Mouse (Mus musculus) embryonic facial prominence, embryonic 12.5 days (tissue): ENCODE data around the gene P4hb. TPM values are rescaled to one million over a fixed set of nuclear protein-coding genes. Genes with fewer than 3 reads are reported as not detected.
"Not testable (repeated sequence)": the region's sequence is repeated elsewhere in the genome, so short reads cannot be mapped to it uniquely, and the experiment has no call there.

ENCODE experiments used
- ATAC-seq: fragments of 200-750 bp; cut with Nextera tagmentation; 2 replicates; pipeline ENCODE4 v1.8.0; 2017; ENCODE audit not compliant: insufficient number of reproducible peaks, insufficient read depth, low FRiP score, low TSS enrichment
- H3K27ac ChIP-seq: fragments of 300-500 bp; sonication (generic); 2 replicates; pipeline ENCODE4 v1.5.1; 2016; ENCODE audit warnings: mild to moderate bottlenecking
- H3K27me3 ChIP-seq: fragments of 300-500 bp; sonication (generic); 2 replicates; pipeline ENCODE4 v1.6.1; 2016; ENCODE audit warnings: mild to moderate bottlenecking, moderate library complexity
- H3K36me3 ChIP-seq: fragments of 300-500 bp; sonication (generic); 2 replicates; pipeline ENCODE4 v1.6.1; 2016; ENCODE audit warnings: mild to moderate bottlenecking
- H3K4me1 ChIP-seq: fragments of 300-500 bp; sonication (generic); 2 replicates; pipeline ENCODE4 v1.6.1; 2016
- H3K4me2 ChIP-seq: fragments of 300-500 bp; sonication (generic); replicated peaks from 2 replicates; pipeline ENCODE4 v1.6.1; 2016; ENCODE audit warnings: mild to moderate bottlenecking, moderate library complexity
- H3K4me3 ChIP-seq: fragments of 300-500 bp; sonication (generic); 2 replicates; pipeline ENCODE4 v1.5.1; 2016; ENCODE audit warnings: mild to moderate bottlenecking
- H3K9ac ChIP-seq: fragments of 300-500 bp; sonication (generic); 2 replicates; pipeline ENCODE4 v1.6.1; 2016; ENCODE audit warnings: mild to moderate bottlenecking, moderate library complexity
- H3K9me3 ChIP-seq: fragments of 300-500 bp; sonication (generic); 2 replicates; pipeline ENCODE4 v1.6.1; 2016; ENCODE audit warnings: mild to moderate bottlenecking, moderate library complexity
- WGBS: fragments of 180-500 bp; shearing (Covaris S2); methylation state at CpG from one replicate; pipeline ENCODE4 v1.1.7; 2016; 5-methylcytosine and 5-hydroxymethylcytosine counted together
- polyA plus RNA-seq: library from polyadenylated mRNA; unstranded; fragments of >200 nt; fragmentation: Nextera tagmentation; extraction: Ambion mirVana; gene quantifications from 2 replicates; pipeline ENCODE4 v1.2.1, GENCODE M21; 2016

P4hb gene
- polyA plus RNA-seq, 1 experiment from 2014 or later, result 637 TPM

DNA sequence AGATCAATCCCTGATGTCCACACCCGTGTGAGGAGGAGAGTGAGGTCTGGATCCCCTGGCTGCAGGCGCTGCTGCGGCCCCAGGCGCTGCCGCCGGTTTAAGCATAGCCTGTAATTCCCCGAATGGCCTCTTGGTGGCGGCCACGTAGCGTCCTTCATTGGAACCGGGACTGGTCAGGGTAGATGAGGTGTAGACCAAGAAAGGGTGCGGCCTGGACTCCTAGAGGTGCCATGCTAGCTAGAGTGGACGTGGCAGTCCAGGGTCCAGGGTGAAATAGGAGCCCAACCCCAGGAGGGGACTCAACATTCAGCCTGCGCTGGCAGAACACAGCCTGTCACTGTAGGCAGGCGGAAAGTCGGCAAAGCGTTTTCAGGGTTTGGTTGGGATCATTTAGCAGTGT is 57.4 kb downstream of the P4hb start:
- 17% methylated on average over 17 of the region's 17 CpGs for WGBS
- Histone ChIP-seq H3K4me2 (no peak overlapping the region), H3K36me3 (no peaks in the 10 kb centered on the region), H3K4me3 (no peak overlapping the region), H3K9me3 (no peaks in the 10 kb centered on the region), H3K9ac (no peak overlapping the region), H3K27me3 (no peaks in the 10 kb centered on the region), H3K4me1 (peaks cover 2% of the 10 kb centered on the region), H3K27ac (no peak overlapping the region)
- 0 out of 2 replicates have a peak, but pooled peaks have one; percentile 65 for ATAC-seq

DNA sequence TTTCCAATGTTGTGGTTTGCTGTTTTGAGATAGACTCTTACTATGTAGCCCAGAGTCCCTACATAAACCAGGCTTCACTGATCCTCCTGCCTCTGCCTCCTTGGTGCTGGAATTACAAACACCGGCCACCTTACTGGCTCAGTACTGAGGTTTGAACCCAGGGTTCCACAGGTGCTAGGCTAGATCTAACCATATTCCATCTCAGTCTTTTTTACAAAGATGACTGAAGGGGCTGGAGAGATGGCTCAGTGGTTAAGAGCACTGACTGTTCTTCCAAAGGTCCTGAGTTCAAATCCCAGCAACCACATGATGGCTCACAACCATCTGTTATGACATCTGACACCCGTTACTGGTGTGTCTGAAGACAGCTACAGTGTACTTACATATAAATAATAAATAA is 58.8 kb downstream of the P4hb start:
- not testable (repeated sequence) for H3K9ac ChIP-seq, H3K36me3 ChIP-seq, H3K4me3 ChIP-seq, H3K27me3 ChIP-seq, H3K4me1 ChIP-seq, H3K9me3 ChIP-seq, H3K27ac ChIP-seq, ATAC-seq, H3K4me2 ChIP-seq
- WGBS, result 85% methylated on average over 2 of the region's 2 CpGs

DNA sequence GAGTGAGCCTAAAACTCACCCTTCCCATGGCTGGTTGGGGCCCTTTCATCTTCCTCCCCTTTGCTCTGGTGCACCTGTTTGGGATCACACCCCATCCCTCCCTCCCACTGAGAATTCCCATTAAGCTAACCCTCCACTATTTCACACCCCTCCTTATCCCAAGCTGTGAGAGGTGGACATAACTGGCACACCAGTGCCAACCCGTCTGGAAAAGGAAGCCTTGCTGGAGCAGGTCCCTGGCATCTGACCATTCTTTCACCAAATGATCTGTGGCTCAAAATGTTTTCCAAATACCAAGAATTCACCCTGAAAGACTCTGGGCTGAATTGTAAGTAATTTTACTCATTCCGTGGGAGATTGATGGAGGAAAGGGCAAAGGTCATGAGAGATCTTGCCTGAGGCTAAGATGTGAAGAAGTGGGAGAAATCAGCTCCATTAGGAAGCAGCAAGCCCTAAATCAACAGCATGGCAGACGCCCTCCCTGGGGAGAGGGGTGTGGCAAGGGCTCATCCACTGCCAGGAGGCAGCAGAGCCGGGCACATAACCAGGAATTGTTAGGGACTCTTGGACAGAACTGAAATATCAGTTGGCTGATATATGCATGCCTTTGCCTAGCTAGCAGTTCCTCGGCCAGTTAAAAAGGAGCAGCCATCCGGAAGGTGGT is 60.1 kb downstream of the P4hb start:
- 39% methylated on average over 6 of the region's 6 CpGs for WGBS
- Histone ChIP-seq H3K4me2 (no peak overlapping the region), H3K9me3 (no peaks in the 10 kb centered on the region), H3K27ac (no peak overlapping the region), H3K4me1 (peaks cover 6% of the 10 kb centered on the region), H3K36me3 (no peaks in the 10 kb centered on the region), H3K9ac (no peak overlapping the region), H3K4me3 (no peak overlapping the region), H3K27me3 (no peaks in the 10 kb centered on the region)
- ATAC-seq, result no peak

DNA sequence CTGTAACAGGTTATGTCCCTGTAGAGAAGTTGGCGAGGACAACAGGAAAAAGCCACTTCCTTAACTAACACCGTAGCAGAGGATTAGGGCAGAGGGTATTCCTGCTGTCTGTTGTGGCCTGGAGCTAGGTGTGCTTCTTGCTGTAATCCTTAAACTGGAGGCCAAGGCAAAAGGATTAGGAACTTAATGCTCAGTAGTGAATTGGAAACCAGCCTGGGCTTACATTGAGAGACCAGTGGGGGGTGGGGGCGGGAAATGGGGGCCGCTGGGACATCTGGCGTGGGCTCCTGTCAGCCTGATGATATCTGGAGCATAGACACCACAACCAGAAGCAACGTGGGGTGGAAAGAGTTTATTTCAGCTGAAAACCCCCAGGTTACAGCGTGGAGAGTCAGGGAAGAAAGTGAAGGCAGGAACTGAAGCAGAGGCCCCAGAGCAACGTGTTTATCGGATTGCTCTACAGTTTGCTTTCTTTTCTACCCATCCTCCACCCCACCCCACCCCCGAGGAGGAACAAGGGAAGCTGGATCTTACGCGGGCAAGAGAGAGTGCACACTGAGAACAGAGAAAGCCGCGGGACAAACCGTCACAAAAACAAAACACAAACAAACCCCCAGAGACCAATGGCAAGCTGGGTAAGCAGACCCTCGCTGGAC is 62.5 kb downstream of the P4hb start:
- H3K27me3 ChIP-seq, result no peaks in the 10 kb centered on the region
- H3K9ac ChIP-seq, result peak overlapping the region; percentile 21; the same call in 1 of the 2 replicates
- ATAC-seq, result no peak
- peak overlapping the region; percentile 63 for H3K27ac ChIP-seq
- H3K9me3 ChIP-seq, result no peaks in the 10 kb centered on the region
- peak overlapping the region; percentile 46 for H3K4me2 ChIP-seq
- 4% methylated on average over 16 of the region's 16 CpGs for WGBS
- 0 out of 2 replicates have a peak overlapping the region, but pooled peaks have one; percentile 12 for H3K4me3 ChIP-seq
- H3K4me1 ChIP-seq, result peaks cover 6% of the 10 kb centered on the region
- H3K36me3 ChIP-seq, result no peaks in the 10 kb centered on the region

Other genes with a start within 250 kb of the P4hb start
- 3,148 and 3,183 TPM in 2 replicates for gene Actg1, start 224.7 kb downstream of the P4hb start, polyA plus RNA-seq
- 0.61 and 0.78 TPM in 2 replicates for gene Fscn2, start 211.7 kb downstream of the P4hb start, polyA plus RNA-seq
- gene Faap100, start 194.5 kb downstream of the P4hb start, polyA plus RNA-seq, result 44.6 and 48.3 TPM in 2 replicates
- 48.8 and 52.9 TPM in 2 replicates for gene Nploc4, start 135.5 kb downstream of the P4hb start, polyA plus RNA-seq
- 2.1 and 3.6 TPM in 2 replicates for gene Tspan10, start 130.6 kb downstream of the P4hb start, polyA plus RNA-seq
- gene Pde6g, start 119.8 kb downstream of the P4hb start, polyA plus RNA-seq, result 0.28 TPM in 1 of 2 replicates, not detected in the other
- 11.2 and 12.0 TPM in 2 replicates for gene Oxld1, start 115.2 kb downstream of the P4hb start, polyA plus RNA-seq
- 41.8 and 42.2 TPM in 2 replicates for gene Ccdc137, start 115.1 kb downstream of the P4hb start, polyA plus RNA-seq
- 62.9 and 64.2 TPM in 2 replicates for gene Arl16, start 105.6 kb downstream of the P4hb start, polyA plus RNA-seq
- 126 and 128 TPM in 2 replicates for gene Mrpl12, start 88.6 kb downstream of the P4hb start, polyA plus RNA-seq
- 52.6 and 57.4 TPM in 2 replicates for gene Slc25a10, start 81.4 kb downstream of the P4hb start, polyA plus RNA-seq
- 1.7 and 2.1 TPM in 2 replicates for gene Gcgr, start 42.6 kb downstream of the P4hb start, polyA plus RNA-seq
- 234 and 242 TPM in 2 replicates for gene Mcrip1, start 23.5 kb downstream of the P4hb start, polyA plus RNA-seq
- 0.36 TPM in 1 of 2 replicates, not detected in the other for gene Ppp1r27, start 22.1 kb downstream of the P4hb start, polyA plus RNA-seq
- gene Arhgdia, start 8.4 kb upstream of the P4hb start, polyA plus RNA-seq, result 561 and 568 TPM in 2 replicates
- gene Alyref, start 25.1 kb upstream of the P4hb start, polyA plus RNA-seq, result 683 and 688 TPM in 2 replicates
- gene Anapc11, start 25.2 kb upstream of the P4hb start, polyA plus RNA-seq, result 191 and 198 TPM in 2 replicates
- gene Npb, start 35.2 kb upstream of the P4hb start, polyA plus RNA-seq, result 0.99 TPM in 1 of 2 replicates, not detected in the other
- 143 and 147 TPM in 2 replicates for gene Pcyt2, start 44.7 kb upstream of the P4hb start, polyA plus RNA-seq
- gene Sirt7, start 52.0 kb upstream of the P4hb start, polyA plus RNA-seq, result 29.7 and 30.4 TPM in 2 replicates
- gene Mafg, start 60.3 kb upstream of the P4hb start, polyA plus RNA-seq, result 33.6 and 34.8 TPM in 2 replicates
- gene Pycr1, start 70.5 kb upstream of the P4hb start, polyA plus RNA-seq, result 25.3 and 26.5 TPM in 2 replicates
- gene Myadml2, start 74.9 kb upstream of the P4hb start, polyA plus RNA-seq, result 0.47 TPM in 1 of 2 replicates, not detected in the other
- 5.1 and 6.3 TPM in 2 replicates for gene Notum, start 87.9 kb upstream of the P4hb start, polyA plus RNA-seq
- gene Aspscr1, start 99.7 kb upstream of the P4hb start, polyA plus RNA-seq, result 131 and 139 TPM in 2 replicates
- 131 TPM in 2 replicates for gene Cenpx, start 140.5 kb upstream of the P4hb start, polyA plus RNA-seq
- 77.5 and 83.7 TPM in 2 replicates for gene Lrrc45, start 140.7 kb upstream of the P4hb start, polyA plus RNA-seq
- 59.7 and 62.8 TPM in 2 replicates for gene Rac3, start 148.2 kb upstream of the P4hb start, polyA plus RNA-seq
- gene Dcxr, start 154.0 kb upstream of the P4hb start, polyA plus RNA-seq, result 11.5 and 12.3 TPM in 2 replicates
- gene Cbr2, start 158.9 kb upstream of the P4hb start, polyA plus RNA-seq, result 5.9 and 6.1 TPM in 2 replicates
- 4.2 and 5.8 TPM in 2 replicates for gene Hmga1b, start 189.5 kb upstream of the P4hb start, polyA plus RNA-seq
- 47.0 and 47.2 TPM in 2 replicates for gene Rfng, start 211.0 kb upstream of the P4hb start, polyA plus RNA-seq
- 243 and 245 TPM in 2 replicates for gene Gps1, start 211.0 kb upstream of the P4hb start, polyA plus RNA-seq
- gene Dus1l, start 223.2 kb upstream of the P4hb start, polyA plus RNA-seq, result 66.1 and 70.5 TPM in 2 replicates